Mouse (Mus musculus): Measurements from ENCODE around the gene Pnkp. TPM values are rescaled to one million over a fixed set of nuclear protein-coding genes. Genes with fewer than 3 reads are reported as not detected.

Gene Pnkp
- total RNA-seq (2021) = 10 to 100 TPM; 15.1 to 16.6 TPM
- long read RNA-seq, experiment 1, transcript Pnkp-203 (17 exons, 1,770 nt) = minor isoform, 5 of 28 reads
- long read RNA-seq, experiment 1, transcript Pnkp-201 (16 exons, 2,184 nt) = major isoform, 17 of 28 reads
- long read RNA-seq, experiment 1, partial matches to known transcripts = 3 of 28 reads
- long read RNA-seq, experiment 1, other reads (novel, unspliced or antisense) = 3 of 28 reads
- long read RNA-seq, experiment 2, transcript Pnkp-203 (17 exons, 1,770 nt) = minor isoform, 5 of 21 reads
- long read RNA-seq, experiment 2, transcript Pnkp-201 (16 exons, 2,184 nt) = major isoform, 11 of 21 reads
- long read RNA-seq, experiment 2, partial matches to known transcripts = 1 of 21 reads
- long read RNA-seq, experiment 2, other reads (novel, unspliced or antisense) = 4 of 21 reads

DNA sequence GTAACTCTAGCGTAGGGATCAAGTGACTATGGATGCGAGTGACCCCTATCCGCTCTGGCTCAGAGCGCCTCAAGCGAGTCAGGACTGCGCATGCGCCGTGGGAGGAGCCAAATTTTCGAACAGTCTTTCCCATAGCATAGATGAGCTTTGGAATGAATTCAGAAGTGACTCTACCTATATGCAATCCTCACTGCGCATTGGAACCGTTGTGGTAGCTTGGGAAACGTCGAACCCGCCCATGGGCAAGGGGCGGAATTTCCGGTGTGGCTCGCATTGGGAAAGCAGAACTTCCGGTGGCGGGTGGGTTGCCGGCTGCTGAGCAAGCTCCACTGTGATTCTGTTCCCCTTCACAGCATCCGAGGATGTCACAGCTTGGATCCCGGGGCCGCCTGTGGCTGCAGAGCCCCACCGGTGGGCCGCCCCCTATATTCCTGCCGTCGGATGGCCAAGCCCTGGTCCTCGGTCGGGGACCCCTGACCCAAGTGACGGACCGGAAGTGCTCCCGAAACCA lies at the start of gene Pnkp:
Gene Pnkp, plus strand, starts transcription at position 98 of the 511 bp plus-strand sequence.
- intact Hi-C loops (cut with DNase I; ENCODE audit: low total_unique reads) = no loop called here
- DNase-seq = peak; percentile 85

- intact Hi-C loops (cut with DNase I; ENCODE audit: low total_unique reads) = no loop called here
- DNase-seq = no peak
These were observed 48.0 kb upstream of the Pnkp start for GRCm38 (mm10) chr7:44808927-44809326.

- intact Hi-C loops (cut with DNase I; ENCODE audit: low total_unique reads) = no loop called here
- no peak for DNase-seq
These were observed 47.5 kb upstream of the Pnkp start for GRCm38 (mm10) chr7:44809466-44809865.

- intact Hi-C loops (cut with DNase I; ENCODE audit: low total_unique reads) = loop anchor here (10.0 kb wide), 1 partner anchor 46 kb away; no protein-coding TSS in a partner anchor
- DNase-seq = no peak
These were observed 46.6 kb upstream of the Pnkp start for GRCm38 (mm10) chr7:44810365-44810764.

- DNase-seq = no peak
- intact Hi-C loops (cut with DNase I; ENCODE audit: low total_unique reads) = loop anchor here (10.0 kb wide), 1 partner anchor 46 kb away; no protein-coding TSS in a partner anchor
These were observed 46.0 kb upstream of the Pnkp start for GRCm38 (mm10) chr7:44810819-44811557.

- intact Hi-C loops (cut with DNase I; ENCODE audit: low total_unique reads) = loop anchor here (10.0 kb wide), 1 partner anchor 48 kb away; no protein-coding TSS in a partner anchor
- no peak for DNase-seq
These were observed 44.2 kb upstream of the Pnkp start for GRCm38 (mm10) chr7:44812651-44813325.

DNA sequence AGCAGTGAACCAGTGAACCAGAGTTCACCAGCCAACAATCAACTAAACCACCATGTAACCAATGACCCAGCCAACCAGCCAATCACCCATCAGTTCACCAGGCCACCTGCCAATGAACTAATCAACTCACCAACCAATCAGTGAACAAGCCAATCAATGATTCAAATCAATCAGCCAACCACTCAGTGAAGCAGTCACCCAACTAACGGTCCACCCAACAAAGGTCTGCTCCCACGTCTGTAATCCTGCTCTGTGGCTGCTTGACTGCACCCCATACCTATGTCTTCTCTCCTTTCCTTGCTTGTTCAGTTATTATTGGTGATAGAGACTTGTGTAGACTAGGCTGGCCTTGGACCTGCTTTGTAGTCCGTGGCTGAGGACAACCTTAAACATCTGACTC lies 43.0 kb upstream of the Pnkp start:
- intact Hi-C loops (cut with DNase I; ENCODE audit: low total_unique reads) = loop anchor here (10.0 kb wide), 1 partner anchor 49 kb away; no protein-coding TSS in a partner anchor

GRCm38 (mm10) chr7:44814423-44814822 lies 42.5 kb upstream of the Pnkp start:
- intact Hi-C loops (cut with DNase I; ENCODE audit: low total_unique reads) = loop anchor here (10.0 kb wide), 1 partner anchor 50 kb away; no protein-coding TSS in a partner anchor
- no peak for DNase-seq

More for the DNA sequence above, 43.0 kb upstream of the Pnkp start:
- no peak for DNase-seq

DNA sequence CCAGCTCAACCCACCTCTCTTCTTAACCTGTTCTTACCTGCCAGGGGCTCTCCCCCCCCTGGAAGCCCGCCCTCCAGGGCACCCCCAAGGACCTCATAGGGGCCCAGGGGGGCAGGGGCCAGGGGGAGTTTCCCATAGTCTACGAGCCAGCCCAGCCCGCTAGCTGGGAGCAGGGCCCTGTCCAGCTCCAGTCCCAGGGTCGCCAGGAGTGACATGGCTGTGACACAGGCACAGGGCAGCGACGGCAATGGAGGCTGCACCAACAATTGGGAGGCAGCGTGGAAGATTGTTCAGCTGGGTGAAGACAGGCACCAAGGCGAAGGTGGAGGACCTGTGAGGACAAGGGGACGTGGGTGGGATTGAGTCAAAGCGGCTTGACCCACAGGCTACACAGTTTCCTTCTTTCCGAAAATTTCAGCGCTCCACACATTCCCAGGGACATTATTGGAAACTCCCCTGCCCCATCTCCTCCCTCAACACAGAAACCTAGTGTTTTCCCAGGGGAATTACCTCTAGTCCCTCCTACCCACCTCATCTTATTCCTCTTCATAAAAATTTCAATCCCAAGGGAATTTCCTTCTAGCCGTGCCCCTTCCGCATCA lies 41.9 kb upstream of the Pnkp start:
- intact Hi-C loops (cut with DNase I; ENCODE audit: low total_unique reads) = loop anchor here (10.0 kb wide), 1 partner anchor 50 kb away; no protein-coding TSS in a partner anchor
- DNase-seq = no peak

DNA sequence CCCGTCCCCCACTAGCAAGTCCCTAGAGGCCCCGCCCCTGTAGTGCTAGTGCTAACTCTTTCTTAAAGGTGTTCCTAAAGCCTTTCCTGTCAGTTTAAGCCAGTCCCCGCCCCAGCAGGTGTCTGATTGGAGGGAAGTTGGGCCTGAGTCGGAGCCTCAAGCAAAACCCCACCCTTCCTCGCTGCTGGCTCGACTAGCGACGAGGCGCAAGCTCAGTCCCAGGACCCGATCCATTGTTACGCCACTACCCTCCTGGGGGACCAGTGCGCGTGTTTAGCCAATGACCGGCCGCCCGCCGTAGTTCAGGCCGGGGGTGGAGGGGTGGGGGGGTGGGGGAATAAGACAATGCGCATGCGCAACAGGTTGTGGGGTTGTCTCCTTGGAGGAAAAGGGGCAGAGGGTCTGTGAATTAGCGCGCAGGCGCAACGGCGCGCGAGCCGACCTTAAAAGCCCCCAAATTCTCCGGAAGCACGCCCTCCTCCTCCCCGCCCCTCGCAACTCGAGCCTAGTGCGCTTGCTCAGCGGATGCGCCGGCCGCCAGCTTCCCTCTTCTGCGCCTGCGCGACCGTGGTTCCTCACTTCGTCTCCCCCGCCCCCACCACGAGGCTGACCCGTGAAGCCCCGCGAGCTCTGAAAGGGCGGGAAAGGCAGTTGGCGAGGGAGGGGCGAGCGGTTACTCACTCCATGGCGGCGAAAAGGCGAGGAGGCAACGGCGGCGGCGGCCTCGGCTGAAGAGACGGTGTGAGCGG lies 41.0 kb upstream of the Pnkp start, which contains the start of the genes Nup62 and Il4i1:
Gene Nup62, plus strand, starts transcription at position 368 of the 749 bp plus-strand sequence.
Gene Il4i1, plus strand, starts transcription at position 667 of the 749 bp plus-strand sequence.
- intact Hi-C loops (cut with DNase I; ENCODE audit: low total_unique reads) = loop anchor here (10.0 kb wide), 1 partner anchor 51 kb away; no protein-coding TSS in a partner anchor
- DNase-seq = peak; percentile 99

GRCm38 (mm10) chr7:44816470-44817021 lies 40.4 kb upstream of the Pnkp start, which contains the start of gene Atf5:
Gene Atf5 (minus strand): TSS chr7:44816658.
- DNase-seq = peak; percentile 80
- intact Hi-C loops (cut with DNase I; ENCODE audit: low total_unique reads) = loop anchor here (10.0 kb wide), 1 partner anchor 52 kb away; no protein-coding TSS in a partner anchor

- DNase-seq = no peak
- intact Hi-C loops (cut with DNase I; ENCODE audit: low total_unique reads) = loop anchor here (10.0 kb wide), 1 partner anchor 53 kb away; no protein-coding TSS in a partner anchor
These were observed 39.5 kb upstream of the Pnkp start for GRCm38 (mm10) chr7:44817441-44817840.

GRCm38 (mm10) chr7:44818164-44818563 lies 38.8 kb upstream of the Pnkp start:
- intact Hi-C loops (cut with DNase I; ENCODE audit: low total_unique reads) = loop anchor here (10.0 kb wide), 1 partner anchor 53 kb away; no protein-coding TSS in a partner anchor
- no peak for DNase-seq

DNA sequence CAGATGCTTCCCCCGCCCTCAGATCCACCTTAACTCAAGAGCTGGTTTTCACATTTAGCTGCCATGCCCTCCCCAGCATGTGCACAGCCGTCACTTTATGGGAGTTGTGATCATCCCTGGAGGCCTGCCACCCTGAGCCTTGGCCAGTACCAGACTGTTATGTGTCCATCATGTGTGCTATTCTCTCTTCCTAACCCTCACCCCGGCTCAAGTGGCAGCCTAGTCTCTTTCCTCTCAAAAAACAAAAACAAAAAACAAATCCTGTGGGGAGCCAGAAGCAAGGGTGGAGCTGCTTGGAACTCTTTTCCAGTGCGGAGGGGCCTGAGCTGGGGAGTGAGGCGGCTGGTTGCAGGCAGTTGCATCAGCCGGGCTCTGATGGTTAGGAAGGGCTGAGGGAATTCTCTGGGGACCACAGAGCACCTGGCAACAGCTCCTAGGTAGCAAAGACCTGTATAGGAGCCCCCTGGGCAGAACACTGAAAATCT lies 38.1 kb upstream of the Pnkp start:
- DNase-seq = peak; percentile 69
- intact Hi-C loops (cut with DNase I; ENCODE audit: low total_unique reads) = loop anchor here (10.0 kb wide), 1 partner anchor 54 kb away; no protein-coding TSS in a partner anchor

DNA sequence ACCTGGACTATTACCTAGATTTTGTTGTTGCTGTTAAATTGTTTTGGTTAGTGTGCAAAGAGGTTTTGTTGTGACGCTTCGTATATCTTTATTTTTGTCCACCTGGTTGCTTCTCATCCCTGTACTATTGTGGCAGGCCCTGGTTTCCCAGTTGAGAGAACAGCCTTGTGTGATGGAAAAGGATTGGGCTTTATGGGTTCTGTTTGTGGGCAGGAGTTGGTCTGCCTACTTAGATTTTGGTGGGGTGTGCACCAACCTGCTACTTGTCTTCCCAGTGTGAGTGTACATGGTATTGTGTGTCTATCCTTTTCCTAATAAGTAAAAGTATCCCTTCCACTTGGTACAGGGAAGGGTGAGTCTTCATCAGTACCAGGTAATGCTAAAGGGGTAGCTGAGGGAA lies 37.5 kb upstream of the Pnkp start:
- intact Hi-C loops (cut with DNase I; ENCODE audit: low total_unique reads) = loop anchor here (10.0 kb wide), 1 partner anchor 55 kb away; no protein-coding TSS in a partner anchor
- no peak for DNase-seq

DNA sequence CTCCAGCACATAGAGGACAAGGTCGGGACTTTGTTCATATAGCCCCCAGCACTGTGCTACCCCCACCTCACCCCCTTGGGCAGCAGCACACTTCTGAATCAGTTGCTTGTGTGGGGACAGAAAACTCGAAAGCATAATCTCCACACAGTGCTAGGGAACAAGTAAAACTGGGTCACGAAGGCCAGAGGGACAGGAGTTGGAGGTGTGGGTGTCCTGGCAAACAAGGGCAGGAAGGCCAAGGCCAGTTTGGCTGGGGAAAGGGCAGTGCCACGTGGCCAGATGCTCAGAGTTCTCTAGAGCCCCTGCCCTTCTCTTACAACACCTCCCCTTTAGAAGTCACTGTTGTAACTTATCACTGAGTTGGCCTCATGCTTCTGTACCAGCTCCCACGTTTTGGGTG lies 37.1 kb upstream of the Pnkp start:
- intact Hi-C loops (cut with DNase I; ENCODE audit: low total_unique reads) = loop anchor here (10.0 kb wide), 1 partner anchor 55 kb away; no protein-coding TSS in a partner anchor
- DNase-seq = no peak

GRCm38 (mm10) chr7:44820525-44820924 lies 36.4 kb upstream of the Pnkp start:
- intact Hi-C loops (cut with DNase I; ENCODE audit: low total_unique reads) = no loop called here
- DNase-seq = no peak

All from gastrocnemius, postnatal 14 days (tissue).